Mouse (Mus musculus) lung, postnatal 0 days (tissue): Measurements from ENCODE around the gene Cdk18. TPM values are rescaled to one million over a fixed set of nuclear protein-coding genes. Genes with fewer than 3 reads are reported as not detected.

Experiments used
- ATAC-seq: fragments of 200-750 bp; cut with Nextera tagmentation; 2 replicates; pipeline ENCODE4 v1.8.0; 2017; ENCODE audit warnings: moderate library complexity
- DNase-seq: peaks from one replicate; pipeline ENCODE4 v3.0.0-alpha.2; 2016; ENCODE audit warnings: low spot score
- H3K27ac ChIP-seq: fragments of 300-500 bp; sonication (generic); 2 replicates; pipeline ENCODE4 v1.5.1; 2014; ENCODE audit warnings: antibody characterized with exemption, mild to moderate bottlenecking, low read length, mixed read lengths
- H3K27me3 ChIP-seq: fragments of 300-500 bp; sonication (generic); replicated peaks from 2 replicates; pipeline ENCODE4 v1.6.1; 2014; ENCODE audit warnings: low read length, mixed read lengths; ENCODE audit not compliant: insufficient read depth
- H3K36me3 ChIP-seq: fragments of 300-500 bp; sonication (generic); 2 replicates; pipeline ENCODE4 v1.6.1; 2014; ENCODE audit warnings: low read length, mixed read lengths; ENCODE audit not compliant: insufficient read depth
- H3K4me1 ChIP-seq: fragments of 300-500 bp; sonication (generic); 2 replicates; pipeline ENCODE4 v1.6.1; 2014; ENCODE audit warnings: antibody characterized with exemption, low read depth, low read length, mixed read lengths; ENCODE audit not compliant: insufficient read depth
- H3K4me2 ChIP-seq: fragments of 300-500 bp; sonication (generic); replicated peaks from 2 replicates; pipeline ENCODE4 v1.6.1; 2014; ENCODE audit warnings: low read depth, mild to moderate bottlenecking, low read length, moderate library complexity, mixed read lengths
- H3K4me3 ChIP-seq: fragments of 300-500 bp; sonication (generic); 2 replicates; pipeline ENCODE4 v1.5.1; 2014; ENCODE audit warnings: low read depth, low read length
- H3K9ac ChIP-seq: fragments of 300-500 bp; sonication (generic); replicated peaks from 2 replicates; pipeline ENCODE4 v1.6.1; 2014; ENCODE audit warnings: low read depth, mild to moderate bottlenecking
- H3K9me3 ChIP-seq: fragments of 300-500 bp; sonication (generic); 2 replicates; pipeline ENCODE4 v1.6.1; 2016; ENCODE audit warnings: low read length, mixed read lengths
- CTCF ChIP-seq: IDR thresholded peaks from 2 replicates; pipeline ENCODE4 v1.5.1; 2016; ENCODE audit warnings: antibody characterized with exemption, mild to moderate bottlenecking
- EP300 ChIP-seq: IDR thresholded peaks from 2 replicates; pipeline ENCODE4 v1.6.1; 2016; ENCODE audit warnings: antibody characterized with exemption, mild to moderate bottlenecking, control low read depth
- WGBS: fragments of 180-500 bp; shearing (Covaris S2); extraction: QIAGEN DNeasy Blood & Tissue Kit; methylation state at CpG from one replicate; pipeline ENCODE4 v1.1.7; 2014; 5-methylcytosine and 5-hydroxymethylcytosine counted together
- polyA plus RNA-seq: library from polyadenylated mRNA; unstranded; fragments of >200 nt; fragmentation: Nextera tagmentation; extraction: Ambion mirVana; gene quantifications from 2 replicates; pipeline ENCODE4 v1.2.1, GENCODE M21; 2015

The Cdk18 gene
- polyA plus RNA-seq, 1 experiment from 2014 or later, result 6.5 TPM

GRCm38 (mm10) chr1:132067261-132068255 lies 71.9 kb downstream of the Cdk18 start, which contains the start of gene Mfsd4a:
TSS of gene Mfsd4a (minus strand) at chr1:132068062.
- no peaks in the 10 kb centered on the region for H3K36me3 ChIP-seq
- H3K27me3 ChIP-seq, result peaks cover 21% of the 10 kb centered on the region; the same call in 1 of the 2 replicates
- H3K9ac ChIP-seq, result 0 out of 2 replicates have a peak within 1 kb of the TSS, but pooled peaks have one; percentile 23
- no peaks in the 10 kb centered on the region for H3K9me3 ChIP-seq
- TF ChIP-seq CTCF (peak; percentile 45), EP300 (no peak)
- H3K4me3 ChIP-seq, result peak within 1 kb of the TSS; percentile 36
- peak; percentile 94 for ATAC-seq
- peak; percentile 66 for DNase-seq
- 3% methylated on average over 48 of the region's 80 CpGs for WGBS
- peak within 1 kb of the TSS; percentile 77 for H3K4me2 ChIP-seq
- no peak within 1 kb of the TSS for H3K27ac ChIP-seq
- H3K4me1 ChIP-seq, result peaks cover 6% of the 10 kb centered on the region; the same call in 1 of the 2 replicates

GRCm38 (mm10) chr1:132065475-132066172 lies 73.9 kb downstream of the Cdk18 start:
- no peaks in the 10 kb centered on the region for H3K36me3 ChIP-seq
- peaks cover 21% of the 10 kb centered on the region; the same call in 1 of the 2 replicates for H3K27me3 ChIP-seq

GRCm38 (mm10) chr1:132065001-132065400 lies 74.5 kb downstream of the Cdk18 start:
- no peak for DNase-seq
- TF ChIP-seq CTCF (no peak), EP300 (no peak)
- Histone ChIP-seq H3K4me1 (peaks cover 6% of the 10 kb centered on the region; the same call in 1 of the 2 replicates), H3K36me3 (no peaks in the 10 kb centered on the region), H3K4me2 (no peak overlapping the region), H3K9ac (no peak overlapping the region), H3K9me3 (no peaks in the 10 kb centered on the region), H3K27ac (no peak overlapping the region), H3K27me3 (peaks cover 21% of the 10 kb centered on the region; the same call in 1 of the 2 replicates), H3K4me3 (no peak overlapping the region)
- 58% methylated on average over 1 of the region's 1 CpGs for WGBS
- no peak for ATAC-seq

More at GRCm38 (mm10) chr1:132065475-132066172, 73.9 kb downstream of the Cdk18 start:
- Histone ChIP-seq H3K4me3 (no peak overlapping the region), H3K4me1 (peaks cover 6% of the 10 kb centered on the region; the same call in 1 of the 2 replicates), H3K4me2 (no peak overlapping the region), H3K9me3 (no peaks in the 10 kb centered on the region), H3K9ac (no peak overlapping the region), H3K27ac (no peak overlapping the region)
- WGBS, result 66% methylated on average over 8 of the region's 8 CpGs
- TF ChIP-seq CTCF (no peak), EP300 (no peak)
- ATAC-seq (no peak), DNase-seq (no peak)

- Histone ChIP-seq H3K4me3 (no peak overlapping the region), H3K9me3 (no peaks in the 10 kb centered on the region), H3K27ac (no peak overlapping the region), H3K36me3 (no peaks in the 10 kb centered on the region), H3K4me2 (no peak overlapping the region), H3K4me1 (peaks cover 6% of the 10 kb centered on the region; the same call in 1 of the 2 replicates), H3K9ac (no peak overlapping the region), H3K27me3 (peaks cover 6% of the 10 kb centered on the region; the same call in 1 of the 2 replicates)
- 80% methylated on average over 4 of the region's 4 CpGs for WGBS
- DNase-seq, result no peak
- no peak for ATAC-seq
- no peak for TF ChIP-seq EP300
- TF ChIP-seq CTCF, result no peak
Observed at GRCm38 (mm10) chr1:132063096-132063495, 76.4 kb downstream of the Cdk18 start.

Other genes with a start within 250 kb of the Cdk18 start
- 19.1 and 20.9 TPM in 2 replicates for gene Nucks1, start 229.2 kb downstream of the Cdk18 start, polyA plus RNA-seq
- gene Slc45a3, start 176.7 kb downstream of the Cdk18 start, polyA plus RNA-seq, result 5.7 and 6.9 TPM in 2 replicates
- 26.3 and 28.0 TPM in 2 replicates for gene Elk4, start 132.1 kb downstream of the Cdk18 start, polyA plus RNA-seq
- gene Mfsd4a, start 71.6 kb downstream of the Cdk18 start, polyA plus RNA-seq, result 7.5 and 8.4 TPM in 2 replicates
- 0.79 TPM in 1 of 2 replicates, not detected in the other for gene Lemd1, start 51.7 kb upstream of the Cdk18 start, polyA plus RNA-seq
- gene AC124108.1, start 51.8 kb upstream of the Cdk18 start, polyA plus RNA-seq, result not detected in 2 replicates
- gene Gm10188, start 90.1 kb upstream of the Cdk18 start, polyA plus RNA-seq, result not detected in 2 replicates
- gene Klhdc8a, start 158.9 kb upstream of the Cdk18 start, polyA plus RNA-seq, result 4.1 and 4.4 TPM in 2 replicates
- gene Nuak2, start 176.4 kb upstream of the Cdk18 start, polyA plus RNA-seq, result 11.9 and 12.1 TPM in 2 replicates